Mouse (Mus musculus) cortical plate, adult 2 months (tissue): ENCODE measurements at regions not wholly inside any gene's neighbourhood (a gene's known extent, or its start where the extent isn't known, plus 50 kb on each side); places are given as distances from the start of the nearest gene placed in this dataset.

Source experiments
- CTCF ChIP-seq: fragments of 200-500 bp; IDR thresholded peaks from 2 replicates; pipeline ENCODE4 v1.5.1; 2011; ENCODE audit warnings: mild to moderate bottlenecking, control low read depth, low read length; ENCODE audit not compliant: insufficient read depth; ENCODE audit errors: extremely low read depth
- POLR2A ChIP-seq: fragments of 200-500 bp; IDR thresholded peaks from 2 replicates; pipeline ENCODE4 v1.6.1; 2011; ENCODE audit warnings: mild to moderate bottlenecking, low read length, control low read depth; ENCODE audit not compliant: insufficient read depth; ENCODE audit errors: extremely low read depth

DNA sequence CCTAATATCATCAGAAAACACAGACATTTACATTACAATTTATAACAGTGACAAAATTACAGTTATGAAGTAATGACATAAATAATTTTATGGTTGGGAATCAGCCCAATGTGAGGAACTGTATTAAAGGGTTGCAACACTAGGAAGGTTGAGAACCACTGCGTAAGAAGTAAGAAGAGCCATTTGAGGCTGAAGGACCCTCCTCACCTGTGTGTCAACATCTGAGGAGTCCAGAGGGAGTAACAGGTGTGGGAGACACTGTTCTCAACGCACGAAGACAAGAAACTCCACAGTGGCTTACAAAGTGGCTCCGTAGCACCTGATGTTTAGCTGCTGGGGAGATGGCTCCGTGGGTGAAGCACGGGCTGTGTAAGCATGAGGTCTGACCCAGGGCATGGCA lies 88.5 kb upstream of the Ercc6l2 start:
- TF ChIP-seq CTCF (no peak), POLR2A (no peak)
